Mouse (Mus musculus) brain, embryonic 14.5 days (tissue): ENCODE measurements around the gene Cd53.

Source experiments
- CTCF ChIP-seq: fragments of 200-500 bp; IDR thresholded peaks from 2 replicates; pipeline ENCODE4 v1.5.1; 2012; ENCODE audit warnings: inconsistent platforms, mild to moderate bottlenecking, moderate library complexity, borderline replicate concordance; ENCODE audit not compliant: insufficient read depth, insufficient read length; ENCODE audit errors: extremely low read depth
- POLR2A ChIP-seq: fragments of 200-500 bp; IDR thresholded peaks from 2 replicates; pipeline ENCODE4 v1.6.1; 2012; ENCODE audit warnings: mild to moderate bottlenecking, inconsistent platforms, borderline replicate concordance; ENCODE audit not compliant: poor library complexity, insufficient read depth, insufficient read length, severe bottlenecking; ENCODE audit errors: extremely low read depth

GRCm38 (mm10) chr3:106771834-106772233 lies 18.1 kb downstream of the Cd53 start:
- TF ChIP-seq CTCF (no peak), POLR2A (no peak)
